Mouse (Mus musculus) gastrocnemius, adult 8-10 months (tissue): ENCODE results near the gene 1700025B11Rik. TPM values are rescaled to one million over a fixed set of nuclear protein-coding genes. Genes with fewer than 3 reads are reported as not detected.
"Not testable (repeated sequence)": the region's sequence is repeated elsewhere in the genome, so short reads cannot be mapped to it uniquely, and the experiment has no call there.

ENCODE experiments used
- DNase-seq, 2 experiments: peaks; one replicate each; pipeline ENCODE4 v3.0.0; 2022; ENCODE audit warnings: low spot score in 2 of 2
- total RNA-seq, 4 experiments: library from RNA; stranded (reverse); gene quantifications; 2 replicates each; pipeline ENCODE4 v1.2.4; 2022

Gene 1700025B11Rik
- total RNA-seq: not detected

DNA sequence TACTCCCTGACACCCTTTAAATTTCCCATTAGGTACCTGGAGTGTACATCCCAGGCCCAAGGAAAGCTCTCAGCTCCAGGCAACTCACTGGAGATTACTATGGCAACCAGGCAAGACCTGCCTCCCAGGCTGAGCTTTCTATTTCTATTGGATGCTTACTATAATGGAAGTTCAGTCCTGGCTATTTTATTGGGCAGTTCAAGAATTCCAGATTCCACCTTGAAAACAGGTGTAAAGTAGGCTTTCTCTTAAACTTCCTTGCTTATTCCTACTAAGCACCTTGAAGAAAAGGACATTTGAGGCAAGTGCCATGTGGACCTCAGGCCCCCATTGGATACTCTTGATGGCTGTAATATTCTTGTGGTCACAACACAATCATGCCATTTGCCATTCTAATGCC is at the start of gene 1700025B11Rik:
Gene 1700025B11Rik (minus strand): TSS at position 101 of the 400 bp plus-strand sequence.
- no peak for DNase-seq

DNA sequence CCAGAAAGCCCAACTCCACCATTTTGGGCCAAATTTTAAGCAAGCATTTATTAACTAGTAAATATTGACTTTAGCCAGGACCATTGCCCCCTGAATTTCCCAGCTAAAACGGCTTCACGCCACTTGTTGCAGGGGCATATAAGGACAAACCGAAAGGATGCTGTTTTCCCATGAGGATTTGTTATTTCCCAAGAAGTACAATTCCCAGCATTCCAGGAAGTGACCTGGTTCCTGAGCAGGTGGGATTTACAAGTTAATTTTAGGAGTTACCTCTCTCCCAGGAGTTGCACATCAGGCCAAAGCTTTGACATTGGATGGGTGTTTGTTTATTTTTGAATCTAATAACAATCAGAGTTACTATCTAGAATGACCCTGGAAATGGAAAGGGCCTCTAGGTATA is 44.4 kb upstream of the 1700025B11Rik start:
- no peak for DNase-seq

DNA sequence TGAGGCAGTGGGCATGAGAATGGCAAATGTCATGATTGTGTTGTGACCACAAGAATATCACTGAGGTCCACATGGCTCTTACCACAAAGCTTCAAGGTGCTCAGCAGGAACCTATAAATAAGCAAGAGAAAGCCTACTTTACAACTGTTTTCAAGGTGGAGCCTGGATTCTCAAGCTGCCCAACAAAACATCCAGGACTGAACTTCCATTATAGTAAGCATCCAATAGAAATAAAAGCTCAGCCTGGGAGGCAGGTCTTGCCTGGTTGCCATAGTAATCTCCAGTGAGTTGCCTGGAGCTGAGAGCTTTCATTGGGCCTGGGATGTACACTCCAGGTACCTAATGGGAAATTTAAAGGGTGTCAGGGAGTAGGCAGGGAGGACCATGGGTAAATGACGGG is 37.3 kb upstream of the 1700025B11Rik start, which contains the start of gene Gm36245:
Gene Gm36245 (plus strand): TSS at position 301 of the 400 bp plus-strand sequence.
- no peak for DNase-seq

DNA sequence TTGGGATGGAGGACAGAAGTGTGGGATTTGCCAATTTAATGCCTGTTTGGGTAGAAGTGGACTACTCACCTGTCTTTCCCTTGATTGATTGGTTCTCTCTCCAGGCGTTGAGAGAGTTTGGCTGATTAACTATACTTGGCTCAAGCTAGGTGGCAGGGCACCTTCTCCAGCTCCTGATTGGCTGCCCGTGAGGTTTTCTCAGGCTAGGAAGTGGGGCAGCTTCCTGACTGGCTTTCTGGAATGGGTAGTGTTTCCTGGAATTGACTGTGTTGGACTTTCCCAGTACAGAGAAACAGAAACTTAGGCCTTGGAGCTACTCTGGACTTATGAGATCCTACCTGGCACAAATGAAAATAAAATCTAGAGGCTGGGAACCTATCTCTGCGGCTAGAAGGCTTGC is 36.7 kb upstream of the 1700025B11Rik start:
- DNase-seq: no peak

DNA sequence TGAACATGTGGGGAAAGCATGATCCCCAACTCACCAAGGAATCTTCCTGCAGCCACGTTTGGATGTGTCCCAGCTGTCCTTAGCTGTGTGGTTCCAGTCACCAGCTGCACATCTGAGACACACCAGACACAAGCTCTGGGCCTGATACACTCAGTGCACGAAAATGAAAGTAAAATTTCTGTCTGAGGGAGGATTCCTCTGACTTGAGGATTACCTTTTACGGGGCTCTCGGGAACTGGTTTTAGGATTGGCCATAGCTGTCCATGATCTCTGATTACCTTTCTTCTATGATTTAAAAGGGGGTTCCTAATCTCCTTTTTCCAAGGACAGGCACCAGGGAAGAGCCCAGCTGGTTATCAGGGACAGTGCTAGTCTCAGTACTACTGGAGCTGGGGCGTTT is 34.3 kb upstream of the 1700025B11Rik start, which contains the start of gene Apol10b:
Gene Apol10b (minus strand): TSS at position 165 of the 400 bp plus-strand sequence.
- no peak for DNase-seq

DNA sequence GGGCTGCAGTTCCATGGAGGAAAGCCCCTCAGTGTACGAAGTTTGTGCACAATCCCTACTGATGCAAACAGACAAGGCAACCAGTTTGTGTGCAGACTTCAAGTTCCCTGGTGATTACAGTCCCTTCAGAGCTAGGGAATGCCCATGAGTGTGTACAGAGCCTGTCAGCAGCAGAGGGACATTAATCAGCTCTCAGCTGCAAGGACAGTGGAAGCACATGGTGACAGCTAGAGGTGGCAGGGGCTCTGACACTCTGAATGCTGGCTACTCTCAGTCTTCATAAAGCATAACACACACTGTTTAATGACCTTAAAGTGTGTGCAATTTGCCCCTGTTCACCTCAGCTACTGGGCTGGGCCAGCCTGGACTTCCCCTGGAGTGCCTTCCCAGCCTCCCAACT is 31.9 kb upstream of the 1700025B11Rik start:
- no peak for DNase-seq

DNA sequence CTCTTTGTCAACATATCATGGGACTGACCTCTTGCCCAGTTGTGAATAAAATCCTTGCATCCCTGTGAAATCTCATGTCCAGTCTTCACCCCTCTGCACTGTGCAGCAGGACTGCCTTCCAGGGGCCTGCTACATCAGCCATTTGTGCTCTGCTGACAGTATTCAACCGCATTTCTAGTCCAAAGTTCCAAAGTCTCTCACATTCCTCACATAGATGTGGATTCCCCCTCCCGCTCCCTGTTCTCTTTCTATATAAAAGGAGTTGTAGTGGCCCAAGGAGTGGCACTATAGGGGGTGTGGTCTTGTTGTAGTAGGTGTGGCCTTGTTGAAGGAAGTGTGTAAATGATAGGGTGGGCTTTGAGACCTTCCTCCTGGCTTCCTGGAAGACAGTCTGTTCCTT is 29.2 kb upstream of the 1700025B11Rik start:
- no peak for DNase-seq

DNA sequence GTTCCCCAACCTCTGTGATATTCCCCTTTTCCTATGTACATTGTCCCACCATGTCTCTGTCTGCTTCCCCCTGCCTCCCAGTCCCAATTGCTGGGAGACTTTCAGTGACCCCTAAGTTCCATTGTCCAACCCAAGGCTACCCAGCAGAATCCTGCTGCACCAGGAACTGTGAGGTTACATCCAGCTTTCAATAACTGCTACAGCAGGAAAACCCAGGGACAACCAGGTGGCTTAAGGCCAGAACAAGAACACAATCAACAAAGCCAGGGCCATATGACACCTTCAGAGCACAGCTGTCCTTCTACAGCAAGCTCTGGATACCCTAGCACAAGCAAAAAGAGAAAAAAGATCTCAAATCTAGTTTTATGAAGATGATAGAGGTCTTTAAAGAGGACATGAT is 27.3 kb upstream of the 1700025B11Rik start:
- DNase-seq: no peak

DNA sequence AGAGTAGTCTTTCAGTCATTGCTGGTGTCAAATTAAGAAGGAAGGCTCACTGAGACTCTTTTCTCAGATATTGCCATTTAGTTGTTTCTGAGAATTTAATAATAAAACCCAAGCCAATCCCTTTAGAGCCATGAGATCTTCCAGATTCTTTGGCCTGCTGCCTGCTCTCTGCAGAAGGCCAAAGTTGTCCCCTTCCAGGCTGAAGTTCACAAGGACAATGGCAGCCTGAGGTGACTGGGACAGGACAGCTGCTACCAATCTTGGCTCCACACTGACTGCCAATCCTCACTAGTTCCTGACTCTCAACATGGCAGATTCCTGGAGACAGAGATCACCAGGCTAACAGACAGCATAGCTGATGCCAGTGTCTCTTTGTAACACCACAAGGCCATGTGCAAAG is 25.3 kb upstream of the 1700025B11Rik start:
- no peak for DNase-seq

DNA sequence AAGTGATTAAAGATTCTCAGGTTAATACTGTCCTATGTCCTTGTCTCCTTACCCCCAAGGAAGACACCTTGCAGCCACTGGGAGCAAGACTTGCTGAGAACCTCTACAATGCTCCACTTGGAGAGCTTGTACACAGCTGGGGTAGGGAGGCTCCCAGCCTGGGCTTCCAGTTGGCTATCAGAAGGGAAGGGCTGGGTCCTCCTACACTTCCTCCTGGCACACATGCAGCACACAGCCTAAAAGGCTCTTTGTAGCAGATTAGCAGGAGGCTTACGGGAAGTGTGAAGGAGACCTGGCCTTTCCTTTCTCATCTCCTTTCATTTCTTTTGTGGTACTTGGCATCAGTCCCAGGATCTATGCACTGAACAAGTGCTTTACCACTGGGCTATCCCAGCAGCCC is 20.0 kb upstream of the 1700025B11Rik start:
- DNase-seq: peak in 1 of 2 experiments; percentile 30

DNA sequence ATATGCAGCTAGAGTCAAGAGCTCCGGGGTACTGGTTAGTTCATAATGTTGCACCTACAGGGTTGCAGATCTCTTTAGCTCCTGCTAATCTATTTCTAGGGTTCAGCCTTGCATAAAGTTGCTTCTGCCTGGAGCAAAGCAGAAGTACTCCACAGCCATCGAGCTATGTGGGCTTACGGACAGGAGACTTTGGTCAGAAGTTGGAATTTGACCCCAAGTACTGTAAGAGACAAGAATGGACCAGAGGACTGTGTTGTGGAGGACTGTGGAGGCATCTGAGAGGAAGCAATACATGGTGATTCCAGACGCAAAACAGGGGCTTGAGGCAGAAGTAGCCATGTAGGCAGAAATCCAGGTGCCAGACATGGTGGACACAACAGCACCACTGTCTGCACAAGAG is 17.6 kb upstream of the 1700025B11Rik start:
- DNase-seq: no peak

DNA sequence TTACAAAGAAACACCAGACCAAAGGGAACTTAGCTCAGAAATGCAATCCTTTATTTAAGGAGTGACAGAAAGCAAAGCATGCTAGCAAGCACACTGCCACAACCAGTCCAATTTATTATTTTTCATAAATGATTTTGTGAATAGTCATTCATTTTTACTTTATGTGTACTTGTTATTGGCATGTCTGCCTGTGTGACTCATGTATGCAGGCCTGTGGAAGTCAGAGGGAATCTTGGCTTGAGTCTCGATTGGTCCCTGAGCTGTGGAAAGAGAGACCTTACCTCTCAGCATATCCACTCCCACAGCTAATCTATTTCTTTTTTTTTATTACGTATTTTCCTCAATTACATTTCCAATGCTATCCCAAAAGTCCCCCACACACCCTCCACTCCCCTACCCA is 17.1 kb upstream of the 1700025B11Rik start:
- no peak for DNase-seq

DNA sequence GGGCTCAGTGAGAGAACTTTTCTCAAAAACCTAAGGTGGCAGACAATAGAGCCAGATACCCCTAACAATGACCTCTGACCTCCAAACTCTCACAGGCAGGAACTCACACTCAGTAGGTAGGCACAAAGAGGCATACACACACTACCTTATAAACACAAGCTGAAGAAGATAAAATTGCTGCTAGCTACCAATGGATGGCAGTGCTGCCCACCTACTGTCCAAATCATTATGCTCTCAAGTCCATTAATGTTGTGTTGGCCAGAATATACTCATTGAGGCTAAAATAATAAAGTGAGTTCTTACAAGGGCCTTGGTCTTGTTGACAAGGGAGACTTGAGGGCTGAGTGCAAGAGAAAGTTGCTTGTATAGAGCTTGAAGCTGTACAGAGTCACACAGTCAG is 1.5 kb upstream of the 1700025B11Rik start:
- DNase-seq: no peak

DNA sequence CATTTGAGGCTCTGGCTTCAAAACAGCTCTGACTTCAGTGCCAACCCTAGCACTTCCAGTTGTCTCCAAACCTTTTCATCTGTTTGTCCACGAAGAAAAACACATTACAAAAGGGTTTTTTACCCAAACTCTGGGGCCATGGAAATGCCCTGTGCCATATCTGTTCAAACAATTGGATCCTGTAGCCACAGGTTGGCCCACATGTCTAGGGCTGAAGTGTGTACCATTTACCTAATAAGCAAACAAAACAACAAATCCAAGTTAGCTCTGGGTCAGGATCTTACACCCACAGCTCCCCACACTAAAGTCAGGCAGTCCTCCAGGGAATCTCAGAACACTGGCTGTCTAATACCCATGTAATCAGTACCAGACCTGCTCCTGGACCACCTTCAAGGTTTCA is 22.5 kb downstream of the 1700025B11Rik start:
- DNase-seq: not testable (repeated sequence)

DNA sequence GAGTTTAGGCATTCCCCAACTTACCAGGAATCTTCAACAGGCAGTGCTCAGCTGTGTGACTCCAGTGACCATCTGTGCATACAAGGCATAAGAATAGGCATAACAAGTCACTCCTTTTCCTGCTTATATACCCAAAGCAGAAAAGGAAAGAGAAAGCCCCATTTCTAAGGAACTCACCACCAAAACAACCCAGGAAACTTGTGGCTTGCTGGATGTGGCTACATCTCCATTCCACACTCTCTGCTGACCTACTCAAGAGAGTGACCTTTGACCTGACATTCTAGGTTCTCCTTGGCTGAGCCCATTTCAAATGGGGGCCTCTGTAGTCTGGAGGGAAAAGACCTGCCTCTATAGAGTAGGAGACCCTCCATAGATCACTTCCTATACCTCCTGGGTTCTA is 28.5 kb downstream of the 1700025B11Rik start, which contains the start of gene Apol7c:
Gene Apol7c (minus strand): TSS at position 101 of the 400 bp plus-strand sequence.
- no peak for DNase-seq

DNA sequence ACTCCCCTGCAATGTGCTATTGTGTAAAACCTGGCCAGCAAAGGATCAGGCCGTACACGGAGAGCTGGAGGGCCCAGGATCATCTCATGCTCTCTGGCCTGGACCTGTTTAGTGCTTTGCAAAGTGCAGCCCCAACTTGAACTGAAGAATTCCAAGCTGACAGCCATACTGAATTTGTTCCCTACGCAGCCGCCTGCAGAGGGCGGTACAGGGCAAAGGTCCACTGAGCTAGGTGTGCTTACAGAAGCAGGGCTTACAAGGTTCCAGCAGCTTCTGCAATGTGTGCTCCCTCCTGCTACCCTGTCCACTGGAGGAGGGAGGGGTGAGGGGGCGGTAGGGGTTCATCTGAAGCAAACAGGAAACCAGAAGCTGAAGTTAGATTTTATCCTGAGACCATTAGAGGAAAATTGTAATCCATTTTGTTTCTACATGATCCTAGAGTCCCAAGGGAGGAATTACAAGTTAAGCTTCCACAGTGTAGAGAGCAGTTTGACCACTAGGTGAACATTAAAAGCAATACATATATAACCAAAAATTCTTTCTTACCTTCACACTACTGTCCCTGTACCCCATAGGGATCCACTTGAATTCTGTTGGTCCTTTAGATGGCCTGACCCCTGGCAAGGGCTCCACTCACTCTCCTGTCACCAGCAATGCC is 38.4 kb downstream of the 1700025B11Rik start:
- DNase-seq: peak; percentile 13 to 19

DNA sequence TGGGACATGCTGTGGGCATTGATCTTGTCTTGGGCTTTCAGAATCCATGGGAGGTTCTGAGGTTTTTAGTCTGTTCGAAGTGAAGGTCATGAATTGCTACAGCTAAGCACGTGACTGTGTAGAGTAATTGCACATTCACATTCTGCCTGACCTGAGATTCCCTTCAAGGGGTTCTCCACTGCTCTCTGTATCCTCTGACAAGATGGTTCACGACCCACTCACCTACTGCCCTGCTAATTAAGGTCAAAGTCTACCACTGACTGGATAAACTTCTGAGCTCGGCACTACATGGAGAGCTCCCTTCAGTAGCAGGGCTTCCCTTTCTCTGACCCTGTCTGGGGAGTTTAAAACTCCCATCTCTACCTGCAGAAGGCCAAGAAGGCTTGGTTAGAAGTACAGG is 41.1 kb downstream of the 1700025B11Rik start:
- not testable (repeated sequence) for DNase-seq

Other genes with a start within 250 kb of the 1700025B11Rik start
- gene Apol7a, start 162.8 kb downstream of the 1700025B11Rik start, total RNA-seq: 1 to 10 TPM in 3 of 4 experiments, under 1 TPM in 1; 0.80 to 1.6 (median 1.3) TPM
- gene Apol9a, start 150.8 kb downstream of the 1700025B11Rik start, total RNA-seq: under 1 TPM in 1 of 4 experiments, not detected in 3; 0.18 TPM
- gene Apol7b, start 114.4 kb downstream of the 1700025B11Rik start, total RNA-seq: under 1 TPM in 3 of 4 experiments, not detected in 1; 0.25 to 0.65 (median 0.31) TPM
- not detected for gene Apol10a, start 84.8 kb downstream of the 1700025B11Rik start, total RNA-seq
- not detected for gene Apol11a, start 53.6 kb downstream of the 1700025B11Rik start, total RNA-seq
- gene Apol7c, start 28.6 kb downstream of the 1700025B11Rik start, total RNA-seq: not detected
- gene Apol10b, start 34.2 kb upstream of the 1700025B11Rik start, total RNA-seq: under 1 TPM; 0.17 to 0.88 (median 0.53) TPM
- gene Gm36245, start 37.4 kb upstream of the 1700025B11Rik start, total RNA-seq: not detected
- under 1 TPM in 1 of 4 experiments, not detected in 3; 0.13 TPM for gene Apol11b, start 81.4 kb upstream of the 1700025B11Rik start, total RNA-seq
- not detected for gene Apol7e, start 137.0 kb upstream of the 1700025B11Rik start, total RNA-seq
- not detected for gene Apol9b, start 167.1 kb upstream of the 1700025B11Rik start, total RNA-seq
- under 1 TPM in 2 of 4 experiments, not detected in 2; 0.63 to 0.86 TPM for gene Apol8, start 195.1 kb upstream of the 1700025B11Rik start, total RNA-seq